Mouse (Mus musculus): ENCODE results near the gene Zfp804b. TPM values are rescaled to one million over a fixed set of nuclear protein-coding genes. Genes with fewer than 3 reads are reported as not detected.

The Zfp804b gene
- polyA plus RNA-seq, 1 experiment from 2014 or later = 0.81 TPM

GRCm38 (mm10) chr5:7177589-7177988, 167.0 kb downstream of the Zfp804b start:
- Histone ChIP-seq H3K4me3 (ENCODE audit: low read depth, low read length) (no peak overlapping the region), H3K36me3 (ENCODE audit: control insufficient read depth, insufficient read depth, low read length) (no peaks in the 10 kb centered on the region), H3K4me2 (replicated peaks; ENCODE audit: low read depth, low read length) (no peak overlapping the region), H3K9me3 (ENCODE audit: control insufficient read depth, low read depth, low read length) (no peaks in the 10 kb centered on the region), H3K4me1 (ENCODE audit: control insufficient read depth, insufficient read depth, low read length) (no peaks in the 10 kb centered on the region), H3K27me3 (ENCODE audit: control insufficient read depth, insufficient read depth, low read length) (no peaks in the 10 kb centered on the region), H3K27ac (ENCODE audit: low read length) (no peak overlapping the region), H3K9ac (replicated peaks; ENCODE audit: low read depth, low read length) (no peak overlapping the region)
- 97% methylated on average over 9 of the region's 9 CpGs for WGBS
- ATAC-seq (ENCODE audit: insufficient number of reproducible peaks, insufficient read depth, low FRiP score, low read depth) = no peak

- no peaks in the 10 kb centered on the region for H3K4me1 ChIP-seq (ENCODE audit: control insufficient read depth, insufficient read depth, low read length)
- no peak for ATAC-seq (ENCODE audit: insufficient number of reproducible peaks, insufficient read depth, low FRiP score, low read depth)
- no peak overlapping the region for H3K4me2 ChIP-seq (replicated peaks; ENCODE audit: low read depth, low read length)
- WGBS = 48% methylated on average over 3 of the region's 3 CpGs
- H3K9me3 ChIP-seq (ENCODE audit: control insufficient read depth, low read depth, low read length) = no peaks in the 10 kb centered on the region
- no peaks in the 10 kb centered on the region for H3K27me3 ChIP-seq (ENCODE audit: control insufficient read depth, insufficient read depth, low read length)
- H3K27ac ChIP-seq (ENCODE audit: low read length) = no peak overlapping the region
- H3K36me3 ChIP-seq (ENCODE audit: control insufficient read depth, insufficient read depth, low read length) = no peaks in the 10 kb centered on the region
- no peak overlapping the region for H3K4me3 ChIP-seq (ENCODE audit: low read depth, low read length)
- no peak overlapping the region for H3K9ac ChIP-seq (replicated peaks; ENCODE audit: low read depth, low read length)
Measured at GRCm38 (mm10) chr5:7139658-7140057, 204.9 kb downstream of the Zfp804b start.

GRCm38 (mm10) chr5:7102387-7102786, 242.2 kb downstream of the Zfp804b start:
- Histone ChIP-seq H3K9ac (replicated peaks; ENCODE audit: low read depth, low read length) (no peak overlapping the region), H3K9me3 (ENCODE audit: control insufficient read depth, low read depth, low read length) (no peaks in the 10 kb centered on the region), H3K36me3 (ENCODE audit: control insufficient read depth, insufficient read depth, low read length) (no peaks in the 10 kb centered on the region), H3K4me3 (ENCODE audit: low read depth, low read length) (no peak overlapping the region), H3K27me3 (ENCODE audit: control insufficient read depth, insufficient read depth, low read length) (no peaks in the 10 kb centered on the region), H3K27ac (ENCODE audit: low read length) (no peak overlapping the region), H3K4me2 (replicated peaks; ENCODE audit: low read depth, low read length) (no peak overlapping the region), H3K4me1 (ENCODE audit: control insufficient read depth, insufficient read depth, low read length) (no peaks in the 10 kb centered on the region)
- no peak for ATAC-seq (ENCODE audit: insufficient number of reproducible peaks, insufficient read depth, low FRiP score, low read depth)
- 41% methylated on average over 2 of the region's 2 CpGs for WGBS

GRCm38 (mm10) chr5:7073936-7074631, 270.5 kb downstream of the Zfp804b start:
- WGBS = 82% methylated on average over 1 of the region's 1 CpGs
- no peaks in the 10 kb centered on the region for H3K27me3 ChIP-seq (ENCODE audit: control insufficient read depth, insufficient read depth, low read length)
- H3K4me1 ChIP-seq (ENCODE audit: control insufficient read depth, insufficient read depth, low read length) = no peaks in the 10 kb centered on the region
- H3K4me2 ChIP-seq (replicated peaks; ENCODE audit: low read depth, low read length) = no peak overlapping the region
- H3K9me3 ChIP-seq (ENCODE audit: control insufficient read depth, low read depth, low read length) = no peaks in the 10 kb centered on the region
- H3K4me3 ChIP-seq (ENCODE audit: low read depth, low read length) = no peak overlapping the region
- ATAC-seq (ENCODE audit: insufficient number of reproducible peaks, insufficient read depth, low FRiP score, low read depth) = no peak
- no peak overlapping the region for H3K9ac ChIP-seq (replicated peaks; ENCODE audit: low read depth, low read length)
- no peak overlapping the region for H3K27ac ChIP-seq (ENCODE audit: low read length)
- no peaks in the 10 kb centered on the region for H3K36me3 ChIP-seq (ENCODE audit: control insufficient read depth, insufficient read depth, low read length)

GRCm38 (mm10) chr5:7007468-7007867, 337.1 kb downstream of the Zfp804b start:
- Histone ChIP-seq H3K27ac (ENCODE audit: low read length) (no peak overlapping the region), H3K4me1 (ENCODE audit: control insufficient read depth, insufficient read depth, low read length) (no peaks in the 10 kb centered on the region), H3K27me3 (ENCODE audit: control insufficient read depth, insufficient read depth, low read length) (no peaks in the 10 kb centered on the region), H3K4me3 (ENCODE audit: low read depth, low read length) (no peak overlapping the region), H3K4me2 (replicated peaks; ENCODE audit: low read depth, low read length) (no peak overlapping the region), H3K36me3 (ENCODE audit: control insufficient read depth, insufficient read depth, low read length) (no peaks in the 10 kb centered on the region), H3K9ac (replicated peaks; ENCODE audit: low read depth, low read length) (no peak overlapping the region), H3K9me3 (ENCODE audit: control insufficient read depth, low read depth, low read length) (no peaks in the 10 kb centered on the region)
- 51% methylated on average over 3 of the region's 3 CpGs for WGBS
- no peak for ATAC-seq (ENCODE audit: insufficient number of reproducible peaks, insufficient read depth, low FRiP score, low read depth)

- Histone ChIP-seq H3K9me3 (ENCODE audit: control insufficient read depth, low read depth, low read length) (no peaks in the 10 kb centered on the region), H3K9ac (replicated peaks; ENCODE audit: low read depth, low read length) (no peak overlapping the region), H3K36me3 (ENCODE audit: control insufficient read depth, insufficient read depth, low read length) (no peaks in the 10 kb centered on the region), H3K4me3 (ENCODE audit: low read depth, low read length) (no peak overlapping the region), H3K27ac (ENCODE audit: low read length) (no peak overlapping the region), H3K27me3 (ENCODE audit: control insufficient read depth, insufficient read depth, low read length) (no peaks in the 10 kb centered on the region), H3K4me1 (ENCODE audit: control insufficient read depth, insufficient read depth, low read length) (no peaks in the 10 kb centered on the region), H3K4me2 (replicated peaks; ENCODE audit: low read depth, low read length) (no peak overlapping the region)
- WGBS = 81% methylated on average over 4 of the region's 4 CpGs
- ATAC-seq (ENCODE audit: insufficient number of reproducible peaks, insufficient read depth, low FRiP score, low read depth) = no peak
Measured at GRCm38 (mm10) chr5:6983993-6984392, 360.6 kb downstream of the Zfp804b start.

- Histone ChIP-seq H3K9ac (replicated peaks; ENCODE audit: low read depth, low read length) (no peak overlapping the region), H3K4me1 (ENCODE audit: control insufficient read depth, insufficient read depth, low read length) (no peaks in the 10 kb centered on the region), H3K4me2 (replicated peaks; ENCODE audit: low read depth, low read length) (no peak overlapping the region), H3K27ac (ENCODE audit: low read length) (no peak overlapping the region), H3K4me3 (ENCODE audit: low read depth, low read length) (no peak overlapping the region), H3K27me3 (ENCODE audit: control insufficient read depth, insufficient read depth, low read length) (no peaks in the 10 kb centered on the region), H3K9me3 (ENCODE audit: control insufficient read depth, low read depth, low read length) (no peaks in the 10 kb centered on the region), H3K36me3 (ENCODE audit: control insufficient read depth, insufficient read depth, low read length) (no peaks in the 10 kb centered on the region)
- no peak for ATAC-seq (ENCODE audit: insufficient number of reproducible peaks, insufficient read depth, low FRiP score, low read depth)
- 78% methylated on average over 1 of the region's 1 CpGs for WGBS
Measured at GRCm38 (mm10) chr5:6934837-6935236, 409.7 kb downstream of the Zfp804b start.

- WGBS = 64% methylated on average over 3 of the region's 3 CpGs
- Histone ChIP-seq H3K4me1 (ENCODE audit: control insufficient read depth, insufficient read depth, low read length) (no peaks in the 10 kb centered on the region), H3K27ac (ENCODE audit: low read length) (no peak overlapping the region), H3K9ac (replicated peaks; ENCODE audit: low read depth, low read length) (no peak overlapping the region), H3K9me3 (ENCODE audit: control insufficient read depth, low read depth, low read length) (no peaks in the 10 kb centered on the region), H3K4me2 (replicated peaks; ENCODE audit: low read depth, low read length) (no peak overlapping the region), H3K27me3 (ENCODE audit: control insufficient read depth, insufficient read depth, low read length) (no peaks in the 10 kb centered on the region), H3K36me3 (ENCODE audit: control insufficient read depth, insufficient read depth, low read length) (no peaks in the 10 kb centered on the region), H3K4me3 (ENCODE audit: low read depth, low read length) (no peak overlapping the region)
- no peak for ATAC-seq (ENCODE audit: insufficient number of reproducible peaks, insufficient read depth, low FRiP score, low read depth)
Measured at GRCm38 (mm10) chr5:6911290-6911689, 433.3 kb downstream of the Zfp804b start.

- Histone ChIP-seq H3K36me3 (ENCODE audit: control insufficient read depth, insufficient read depth, low read length) (no peaks in the 10 kb centered on the region), H3K4me1 (ENCODE audit: control insufficient read depth, insufficient read depth, low read length) (no peaks in the 10 kb centered on the region), H3K4me2 (replicated peaks; ENCODE audit: low read depth, low read length) (no peak overlapping the region), H3K4me3 (ENCODE audit: low read depth, low read length) (no peak overlapping the region), H3K27ac (ENCODE audit: low read length) (no peak overlapping the region), H3K9me3 (ENCODE audit: control insufficient read depth, low read depth, low read length) (no peaks in the 10 kb centered on the region), H3K27me3 (ENCODE audit: control insufficient read depth, insufficient read depth, low read length) (no peaks in the 10 kb centered on the region), H3K9ac (replicated peaks; ENCODE audit: low read depth, low read length) (no peak overlapping the region)
- ATAC-seq (ENCODE audit: insufficient number of reproducible peaks, insufficient read depth, low FRiP score, low read depth) = no peak
Measured at GRCm38 (mm10) chr5:6881396-6881795, 463.2 kb downstream of the Zfp804b start.

All from stomach, embryonic 14.5 days (tissue).